Mouse (Mus musculus) liver, embryonic 16.5 days (tissue): ENCODE results near the gene Rpl23. TPM values are rescaled to one million over a fixed set of nuclear protein-coding genes. Genes with fewer than 3 reads are reported as not detected.

Experiments
- ATAC-seq: fragments of 200-750 bp; cut with Nextera tagmentation; 2 replicates; pipeline ENCODE4 v1.8.0; 2017; ENCODE audit warnings: low read depth, mild to moderate bottlenecking, moderate number of reproducible peaks, moderate library complexity
- H3K27ac ChIP-seq: fragments of 300-500 bp; sonication (generic); 2 replicates; pipeline ENCODE4 v1.5.1; 2014; ENCODE audit warnings: mild to moderate bottlenecking, low read length
- H3K27me3 ChIP-seq: fragments of 300-500 bp; sonication (generic); 2 replicates; pipeline ENCODE4 v1.6.1; 2014; ENCODE audit warnings: low read depth, low read length, mixed read lengths; ENCODE audit not compliant: control insufficient read depth, insufficient read depth
- H3K36me3 ChIP-seq: fragments of 300-500 bp; sonication (generic); 2 replicates; pipeline ENCODE4 v1.6.1; 2014; ENCODE audit warnings: mild to moderate bottlenecking; ENCODE audit not compliant: control insufficient read depth, insufficient read depth
- H3K4me1 ChIP-seq: fragments of 300-500 bp; sonication (generic); 2 replicates; pipeline ENCODE4 v1.6.1; 2014; ENCODE audit warnings: low read depth, low read length, mixed read lengths; ENCODE audit not compliant: control insufficient read depth
- H3K4me2 ChIP-seq: fragments of 300-500 bp; sonication (generic); 2 replicates; pipeline ENCODE4 v1.6.1; 2014; ENCODE audit warnings: low read depth, low read length, mixed read lengths
- H3K4me3 ChIP-seq: fragments of 300-500 bp; sonication (generic); 2 replicates; pipeline ENCODE4 v1.5.1; 2014; ENCODE audit warnings: low read depth, mild to moderate bottlenecking, low read length
- H3K9ac ChIP-seq: fragments of 300-500 bp; sonication (generic); 2 replicates; pipeline ENCODE4 v1.6.1; 2014; ENCODE audit warnings: low read depth, low read length
- H3K9me3 ChIP-seq: fragments of 300-500 bp; sonication (generic); replicated peaks from 2 replicates; pipeline ENCODE4 v1.6.1; 2016; ENCODE audit warnings: low read length; ENCODE audit not compliant: control insufficient read depth
- WGBS: fragments of 180-500 bp; shearing (Covaris S2); extraction: QIAGEN DNeasy Blood & Tissue Kit; methylation state at CpG from one replicate; pipeline ENCODE4 v1.1.7; 2014; ENCODE audit not compliant: insufficient replicate concordance; 5-methylcytosine and 5-hydroxymethylcytosine counted together
- polyA plus RNA-seq: library from polyadenylated mRNA; unstranded; fragments of >200 nt; fragmentation: Nextera tagmentation; extraction: Ambion mirVana; gene quantifications from 2 replicates; pipeline ENCODE4 v1.2.1, GENCODE M21; 2015

Gene Rpl23
- polyA plus RNA-seq, 1 experiment from 2014 or later, result 232 TPM

DNA sequence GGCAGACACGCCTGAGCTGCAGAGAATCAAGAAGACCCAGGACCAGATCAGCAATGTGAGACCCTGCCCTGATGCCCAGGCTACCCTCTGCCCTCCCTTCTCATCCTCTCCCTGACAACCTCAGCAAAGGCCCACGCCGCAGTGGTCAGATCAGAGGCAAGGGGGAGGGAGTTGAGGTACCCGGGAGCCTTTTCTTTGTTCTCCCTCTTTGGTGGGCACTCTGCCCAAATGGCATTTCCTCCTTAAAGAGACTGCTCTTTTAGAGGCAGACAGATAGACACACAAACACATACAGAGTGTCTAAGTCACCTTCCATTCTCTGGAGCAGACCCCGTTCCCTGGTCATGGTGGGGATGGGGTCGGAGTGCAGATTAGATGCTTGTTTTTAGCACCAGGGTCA is 42.7 kb upstream of the Rpl23 start:
- H3K27ac ChIP-seq, result no peak overlapping the region
- H3K36me3 ChIP-seq, result peaks cover 5% of the 10 kb centered on the region
- peaks cover 18% of the 10 kb centered on the region for H3K4me1 ChIP-seq

DNA sequence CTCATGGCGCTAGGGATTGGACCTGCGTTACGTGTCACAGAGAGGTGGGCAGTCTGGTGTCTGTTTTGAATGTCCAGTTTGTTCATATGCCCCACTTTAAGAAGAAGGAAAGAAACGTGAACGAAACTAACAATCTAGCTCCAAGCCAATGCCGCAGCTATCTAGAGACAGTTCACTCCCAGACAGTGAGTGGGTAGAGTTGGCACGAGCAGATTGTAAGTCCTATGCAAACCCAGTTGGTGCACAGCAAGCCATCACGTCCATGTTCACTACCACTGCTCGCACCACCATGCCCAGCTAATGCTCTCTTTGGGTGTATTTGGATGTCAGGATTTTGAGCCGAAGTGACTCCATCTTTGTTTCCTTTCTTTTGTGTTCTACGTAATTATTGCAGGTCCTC is 41.9 kb upstream of the Rpl23 start:
- H3K27me3 ChIP-seq, result no peaks in the 10 kb centered on the region
- ATAC-seq, result no peak
- peaks cover 5% of the 10 kb centered on the region for H3K36me3 ChIP-seq
- no peak overlapping the region for H3K4me3 ChIP-seq
- H3K9ac ChIP-seq, result no peak overlapping the region
- 81% methylated on average over 11 of the region's 11 CpGs for WGBS
- no peak overlapping the region for H3K4me2 ChIP-seq
- peaks cover 22% of the 10 kb centered on the region for H3K4me1 ChIP-seq
- no peak overlapping the region for H3K27ac ChIP-seq
- no peaks in the 10 kb centered on the region for H3K9me3 ChIP-seq

More for the DNA sequence above, 42.7 kb upstream of the Rpl23 start:
- no peak overlapping the region for H3K9ac ChIP-seq
- no peaks in the 10 kb centered on the region for H3K9me3 ChIP-seq
- no peaks in the 10 kb centered on the region for H3K27me3 ChIP-seq
- H3K4me3 ChIP-seq, result no peak overlapping the region
- no peak for ATAC-seq
- WGBS, result 60% methylated on average over 6 of the region's 6 CpGs
- no peak overlapping the region for H3K4me2 ChIP-seq

DNA sequence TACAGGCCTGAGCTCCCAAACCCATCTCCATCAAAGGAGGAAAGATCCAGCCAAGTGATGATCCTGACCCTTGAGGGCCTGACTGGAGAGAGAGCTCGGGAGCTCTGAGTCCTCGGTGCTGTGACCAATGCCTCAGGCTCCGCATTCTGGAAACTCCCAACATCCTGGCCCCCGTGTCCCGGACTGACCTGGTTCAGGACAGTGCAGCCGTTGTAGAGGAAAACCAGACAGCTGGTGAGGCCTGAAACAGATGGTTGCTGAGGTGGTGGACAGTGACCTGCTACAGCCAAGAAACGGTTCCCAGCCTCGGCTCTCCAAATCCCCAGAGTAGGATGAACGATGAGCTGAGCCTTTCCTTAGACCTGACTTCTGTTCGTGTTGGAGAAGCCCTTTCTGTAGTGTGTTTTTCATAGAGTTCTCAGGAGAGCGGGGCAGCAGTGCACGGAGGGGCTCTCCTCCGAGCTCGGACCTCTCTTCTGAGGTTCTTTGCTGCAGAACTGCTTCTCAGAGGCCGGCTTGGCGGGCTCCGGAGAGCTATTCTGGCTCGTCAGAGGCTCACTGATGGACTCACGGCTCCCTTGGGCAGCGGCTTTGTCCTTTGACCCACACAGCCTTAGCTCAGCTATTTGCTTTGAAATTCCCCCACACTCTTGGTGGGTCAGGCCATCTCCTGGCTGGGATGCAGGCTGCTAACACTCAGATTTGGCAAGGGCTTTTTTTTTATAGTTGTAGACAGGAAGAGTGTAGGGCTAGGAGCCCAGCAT is 40.8 kb upstream of the Rpl23 start:
- Histone ChIP-seq H3K27ac (no peak overlapping the region), H3K4me3 (no peak overlapping the region), H3K4me1 (peaks cover 31% of the 10 kb centered on the region), H3K27me3 (no peaks in the 10 kb centered on the region), H3K36me3 (peaks cover 5% of the 10 kb centered on the region), H3K9me3 (no peaks in the 10 kb centered on the region), H3K4me2 (no peak overlapping the region), H3K9ac (no peak overlapping the region)
- WGBS, result 72% methylated on average over 20 of the region's 20 CpGs
- ATAC-seq, result no peak

DNA sequence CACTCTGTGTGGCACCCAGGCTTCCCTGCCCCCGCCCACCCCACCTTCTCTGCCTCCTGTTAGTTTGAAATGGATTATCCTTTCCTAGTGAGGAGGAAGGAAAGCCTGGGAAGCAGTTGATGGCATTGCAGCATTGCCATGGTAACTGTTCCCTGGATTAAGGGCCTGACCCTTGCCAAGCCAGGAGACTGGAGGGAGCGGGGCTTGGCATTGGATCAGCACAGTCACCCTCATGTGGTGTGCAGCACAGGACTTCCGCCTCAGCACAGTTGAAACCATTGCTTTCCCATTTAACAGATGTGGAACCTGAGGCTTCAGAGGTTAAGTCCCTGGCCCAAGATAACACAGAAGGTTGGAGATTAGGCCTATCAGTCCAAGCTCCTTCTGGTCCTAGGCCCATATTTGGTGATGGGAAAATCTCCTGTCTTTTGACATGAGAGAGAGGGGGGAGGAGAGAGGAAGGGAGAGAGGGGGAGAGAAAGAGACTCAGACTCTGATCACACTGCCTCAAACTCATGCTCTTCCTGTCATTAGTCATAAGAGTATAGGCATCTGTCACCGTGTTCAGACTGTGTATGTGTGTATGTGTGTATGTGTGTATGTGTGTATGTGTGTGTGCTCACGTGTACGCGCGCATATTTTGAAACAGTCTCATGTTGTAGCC is 39.3 kb upstream of the Rpl23 start:
- no peak for ATAC-seq
- Histone ChIP-seq H3K4me1 (peaks cover 45% of the 10 kb centered on the region), H3K27me3 (no peaks in the 10 kb centered on the region), H3K4me2 (no peak overlapping the region), H3K36me3 (no peaks in the 10 kb centered on the region), H3K9ac (no peak overlapping the region), H3K27ac (peak overlapping the region; percentile 18; the same call in 1 of the 2 replicates), H3K9me3 (no peaks in the 10 kb centered on the region), H3K4me3 (no peak overlapping the region)
- WGBS, result 74% methylated on average over 8 of the region's 8 CpGs

DNA sequence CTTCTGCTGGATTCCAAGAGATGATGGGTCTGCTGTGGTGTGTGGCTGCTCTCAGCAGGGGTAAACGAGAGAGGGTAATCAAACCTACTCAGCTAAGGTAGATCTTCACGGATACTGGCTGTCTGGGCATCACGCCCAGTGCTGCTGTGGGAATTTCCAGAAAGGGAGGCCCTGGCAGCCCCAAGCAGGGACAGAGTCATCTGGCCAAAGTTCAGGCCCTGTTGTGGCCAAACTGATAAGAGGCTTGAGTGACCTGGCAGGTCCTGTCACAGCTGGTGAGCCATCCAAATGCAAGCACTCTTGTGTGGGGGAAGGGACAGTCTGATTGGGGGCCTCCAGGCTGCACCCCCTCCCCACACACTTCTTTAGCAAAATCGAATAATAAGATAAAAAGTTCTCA is 38.6 kb upstream of the Rpl23 start:
- 49% methylated on average over 4 of the region's 4 CpGs for WGBS
- ATAC-seq, result peak; percentile 71
- Histone ChIP-seq H3K27me3 (no peaks in the 10 kb centered on the region), H3K9me3 (no peaks in the 10 kb centered on the region), H3K4me2 (no peak overlapping the region), H3K27ac (0 out of 2 replicates have a peak overlapping the region, but pooled peaks have one; percentile 22), H3K36me3 (no peaks in the 10 kb centered on the region), H3K4me3 (no peak overlapping the region), H3K4me1 (peaks cover 49% of the 10 kb centered on the region), H3K9ac (no peak overlapping the region)

DNA sequence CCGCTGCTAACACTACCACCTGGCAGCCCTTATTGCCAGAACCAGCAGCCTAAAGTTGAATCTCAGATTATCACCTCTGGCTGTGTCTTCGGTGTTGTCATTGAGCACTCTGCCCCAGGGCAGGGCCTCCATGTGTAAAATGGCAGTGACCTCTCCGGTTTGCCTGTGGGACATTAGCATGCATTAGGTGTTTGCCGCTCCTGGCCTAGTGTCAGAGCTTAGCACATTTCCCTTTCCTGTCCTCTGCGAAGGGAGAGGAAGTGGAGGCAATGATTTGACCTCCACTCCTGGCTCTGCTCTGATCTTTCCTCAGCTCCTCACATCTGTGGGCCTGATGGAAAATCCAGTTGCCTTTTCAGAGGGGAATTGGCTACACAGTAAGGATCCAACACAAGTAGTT is 37.7 kb upstream of the Rpl23 start:
- WGBS, result 58% methylated on average over 5 of the region's 5 CpGs
- H3K27ac ChIP-seq, result no peak overlapping the region

DNA sequence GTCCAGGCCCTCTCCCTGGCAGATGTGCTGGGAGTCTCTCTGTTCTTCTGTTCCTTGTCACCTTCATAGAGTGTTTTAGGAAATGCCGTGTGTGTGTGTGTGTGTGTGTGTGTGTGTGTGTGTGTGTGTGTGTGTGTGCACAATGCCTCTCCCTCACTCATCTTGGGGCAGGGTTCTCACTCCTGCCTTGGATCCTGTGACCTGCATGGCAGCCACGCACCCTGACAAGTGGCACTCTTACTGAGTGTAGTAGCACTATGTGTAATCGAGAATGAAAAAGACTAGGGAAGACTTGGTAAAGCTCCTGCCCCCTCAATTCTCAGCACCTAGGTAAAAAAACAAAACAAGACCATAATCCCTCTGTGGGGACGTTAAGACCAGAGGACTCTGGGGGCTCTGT is 36.9 kb upstream of the Rpl23 start:
- no peaks in the 10 kb centered on the region for H3K9me3 ChIP-seq
- WGBS, result 56% methylated on average over 4 of the region's 4 CpGs
- no peak overlapping the region for H3K4me2 ChIP-seq
- H3K27ac ChIP-seq, result no peak overlapping the region
- H3K9ac ChIP-seq, result no peak overlapping the region; the same call in 1 of the 2 replicates
- no peaks in the 10 kb centered on the region for H3K27me3 ChIP-seq
- H3K36me3 ChIP-seq, result no peaks in the 10 kb centered on the region
- H3K4me1 ChIP-seq, result peaks cover 52% of the 10 kb centered on the region
- no peak for ATAC-seq
- H3K4me3 ChIP-seq, result no peak overlapping the region

More for the DNA sequence above, 37.7 kb upstream of the Rpl23 start:
- no peak overlapping the region for H3K4me2 ChIP-seq
- H3K4me3 ChIP-seq, result no peak overlapping the region
- no peaks in the 10 kb centered on the region for H3K36me3 ChIP-seq
- no peak for ATAC-seq
- peaks cover 50% of the 10 kb centered on the region for H3K4me1 ChIP-seq
- H3K9ac ChIP-seq, result no peak overlapping the region
- no peaks in the 10 kb centered on the region for H3K27me3 ChIP-seq
- no peaks in the 10 kb centered on the region for H3K9me3 ChIP-seq

DNA sequence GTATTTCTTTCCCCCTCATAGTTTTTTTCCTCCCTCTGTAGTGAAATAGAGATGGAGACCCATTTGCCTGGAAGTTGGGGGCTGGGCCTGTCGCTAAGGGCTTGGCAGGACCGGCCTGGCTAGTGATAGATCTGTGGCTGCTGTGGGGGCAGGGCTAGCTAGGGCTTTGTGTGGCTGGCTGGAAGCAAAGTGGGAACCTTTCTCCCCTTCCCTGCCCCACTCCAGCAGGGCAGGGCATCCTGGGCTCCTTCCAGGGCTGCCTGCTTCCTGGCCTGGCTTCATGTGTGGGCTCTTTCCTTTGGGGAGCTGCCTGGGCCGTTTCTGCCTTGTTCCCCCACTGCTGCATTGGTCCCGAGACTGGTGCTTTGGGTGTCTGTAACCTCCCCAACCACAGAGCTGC is 36.3 kb upstream of the Rpl23 start:
- H3K27ac ChIP-seq, result no peak overlapping the region; the same call in 1 of the 2 replicates
- no peaks in the 10 kb centered on the region for H3K9me3 ChIP-seq
- ATAC-seq, result no peak
- H3K4me2 ChIP-seq, result no peak overlapping the region
- H3K27me3 ChIP-seq, result no peaks in the 10 kb centered on the region
- peaks cover 57% of the 10 kb centered on the region for H3K4me1 ChIP-seq
- H3K36me3 ChIP-seq, result no peaks in the 10 kb centered on the region
- 28% methylated on average over 4 of the region's 4 CpGs for WGBS
- H3K9ac ChIP-seq, result no peak overlapping the region; the same call in 1 of the 2 replicates
- H3K4me3 ChIP-seq, result no peak overlapping the region

DNA sequence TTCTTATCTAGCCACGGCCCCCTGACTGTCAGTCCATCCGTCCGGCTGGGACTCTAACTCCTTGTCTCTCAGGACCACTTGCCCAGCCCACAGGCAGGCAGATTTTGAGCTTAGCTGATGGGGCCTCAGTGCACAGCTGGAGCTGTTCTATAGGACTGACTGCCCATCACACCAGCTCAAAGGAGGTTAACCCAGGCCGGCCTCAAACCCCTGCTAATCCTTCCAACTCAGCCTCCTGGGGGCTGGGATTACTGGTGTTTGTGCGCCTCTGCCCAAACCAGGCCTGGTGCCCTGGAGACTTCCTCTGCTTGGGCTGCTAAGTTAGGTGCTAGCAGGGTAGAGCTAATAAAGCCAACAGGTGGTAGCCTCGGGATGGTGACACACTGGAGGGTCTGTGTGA is 35.8 kb upstream of the Rpl23 start:
- H3K27me3 ChIP-seq, result no peaks in the 10 kb centered on the region
- peaks cover 60% of the 10 kb centered on the region for H3K4me1 ChIP-seq
- no peaks in the 10 kb centered on the region for H3K9me3 ChIP-seq
- H3K4me3 ChIP-seq, result no peak overlapping the region
- no peak overlapping the region; the same call in 1 of the 2 replicates for H3K9ac ChIP-seq
- ATAC-seq, result no peak
- 39% methylated on average over 6 of the region's 6 CpGs for WGBS
- no peaks in the 10 kb centered on the region for H3K36me3 ChIP-seq
- H3K4me2 ChIP-seq, result no peak overlapping the region
- no peak overlapping the region; the same call in 1 of the 2 replicates for H3K27ac ChIP-seq
